Mouse (Mus musculus) c-Kit-positive CD71-positive TER-119-positive erythroid progenitor cells, embryonic 14.5 days (primary cell): Measurements from ENCODE around the gene Pnmal2.
A peak's percentile ranks its signal among the peaks of the same experiment; 100 is the strongest.
"Not testable (repeated sequence)": the region's sequence is repeated elsewhere in the genome, so short reads cannot be mapped to it uniquely, and the experiment has no call there.

Experiments used
- DNase-seq: peaks from one replicate; pipeline ENCODE4 v3.0.0-alpha.2; 2013; ENCODE audit warnings: low spot score

The Pnmal2 gene

GRCm38 (mm10) chr7:16944808-16945315, 380 bp downstream of the Pnmal2 start:
- DNase-seq: no peak

- DNase-seq: no peak
These were observed 937 bp downstream of the Pnmal2 start for GRCm38 (mm10) chr7:16945419-16945818.

- DNase-seq: no peak
These were observed 2.2 kb downstream of the Pnmal2 start for GRCm38 (mm10) chr7:16946441-16947348.

- DNase-seq: no peak
These were observed 2.9 kb downstream of the Pnmal2 start for GRCm38 (mm10) chr7:16947349-16947895.

GRCm38 (mm10) chr7:16947959-16948361, 3.5 kb downstream of the Pnmal2 start:
- no peak for DNase-seq

GRCm38 (mm10) chr7:16948923-16949458, 4.5 kb downstream of the Pnmal2 start:
- no peak for DNase-seq

GRCm38 (mm10) chr7:16949908-16950841, 5.7 kb downstream of the Pnmal2 start:
- DNase-seq: peak; percentile 39

- DNase-seq: peak; percentile 53
These were observed 6.6 kb downstream of the Pnmal2 start for GRCm38 (mm10) chr7:16950861-16951635.

- DNase-seq: not testable (repeated sequence)
These were observed 9.3 kb downstream of the Pnmal2 start for GRCm38 (mm10) chr7:16953776-16954175.

- DNase-seq: no peak
These were observed 11.2 kb downstream of the Pnmal2 start for GRCm38 (mm10) chr7:16955712-16956111.

- DNase-seq: no peak
These were observed 12.2 kb downstream of the Pnmal2 start for GRCm38 (mm10) chr7:16956410-16957265.

GRCm38 (mm10) chr7:16959539-16960187, 15.2 kb downstream of the Pnmal2 start, which contains the start of gene Pnmal1:
TSS of gene Pnmal1 (plus strand) at chr7:16959679.
- no peak for DNase-seq

GRCm38 (mm10) chr7:16961678-16962077, 17.2 kb downstream of the Pnmal2 start:
- DNase-seq: no peak

- no peak for DNase-seq
These were observed 23.9 kb downstream of the Pnmal2 start for GRCm38 (mm10) chr7:16968414-16968813.

- no peak for DNase-seq
These were observed 26.7 kb downstream of the Pnmal2 start for GRCm38 (mm10) chr7:16971160-16971559.

GRCm38 (mm10) chr7:16974018-16974417, 29.5 kb downstream of the Pnmal2 start:
- DNase-seq: no peak

- DNase-seq: no peak
These were observed 31.8 kb downstream of the Pnmal2 start for GRCm38 (mm10) chr7:16976298-16976697.

GRCm38 (mm10) chr7:16978173-16978572, 33.7 kb downstream of the Pnmal2 start:
- no peak for DNase-seq

- DNase-seq: no peak
These were observed 34.1 kb downstream of the Pnmal2 start for GRCm38 (mm10) chr7:16978593-16978992.
